Comparison of ENCODE assay signal across 8 mouse cellular contexts in the genomic region with DNA sequence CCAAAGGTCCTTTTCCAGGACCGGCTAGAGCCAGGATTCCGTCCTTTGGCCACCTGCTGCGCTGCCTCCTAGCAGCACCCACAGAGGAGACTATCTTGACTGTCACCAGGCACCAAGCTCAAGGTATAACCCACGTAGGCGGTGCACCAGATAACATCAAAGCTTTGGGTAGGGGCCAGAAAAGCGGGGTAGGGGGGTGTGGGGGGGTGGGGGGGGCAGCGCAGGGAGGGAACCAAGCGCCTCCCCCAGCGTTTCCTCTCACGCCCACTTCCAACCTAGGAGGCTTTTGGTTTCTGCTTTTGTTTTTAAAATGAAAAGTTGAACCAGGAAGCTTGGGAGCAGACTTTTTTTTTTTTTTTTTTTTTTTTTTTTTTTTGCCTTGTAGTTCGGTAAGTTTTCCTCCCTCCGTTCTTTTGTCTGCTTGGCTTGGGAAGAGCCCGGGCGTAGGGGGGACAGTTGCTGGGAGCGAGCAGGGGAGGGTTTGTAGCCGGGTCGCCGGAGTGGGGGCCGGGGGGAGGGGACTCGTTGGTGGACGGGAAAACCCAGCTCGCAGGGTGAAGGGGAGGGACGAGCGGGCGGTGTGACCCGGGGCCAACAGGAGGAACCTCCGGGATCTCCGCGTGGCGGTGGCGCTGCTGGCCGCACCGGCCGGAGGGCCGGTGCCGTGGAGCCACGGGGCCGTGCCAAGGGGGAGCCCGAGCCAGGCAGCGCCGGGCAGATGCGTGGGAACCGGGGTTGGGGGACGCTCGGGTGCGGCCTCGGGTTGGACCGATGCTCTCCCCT. TPM values are rescaled to one million over a fixed set of nuclear protein-coding genes. Genes with fewer than 3 reads are reported as not detected.
DNase-seq lines count a peak whose midpoint lies in the region; ATAC-seq and TF ChIP-seq lines count a peak whose summit lies in the region.

No protein-coding gene starts in this region.

- WGBS in forebrain, embryonic 10.5 days: under 1% methylated on average over 48 of the region's 48 CpGs
- under 1% methylated on average over 48 of the region's 48 CpGs for WGBS in heart, embryonic 15.5 days
- WGBS in lung, embryonic 14.5 days: under 1% methylated on average over 47 of the region's 48 CpGs
- WGBS in olfactory bulb, adult 2 months: 1% methylated on average over 48 of the region's 48 CpGs

- TF ChIP-seq POLR2A in olfactory bulb, adult 2 months (IDR thresholded peaks at IDR 0.05; ENCODE audit: insufficient read depth, low read depth, low read length): no peak

- H3K9ac ChIP-seq in heart, embryonic 15.5 days: peak overlapping the region; percentile 73
- H3K9ac ChIP-seq in lung, embryonic 14.5 days: peak overlapping the region; percentile 80

- H3K4me2 ChIP-seq in heart, embryonic 15.5 days: peak overlapping the region; percentile 83
- peak overlapping the region; percentile 78 for H3K4me2 ChIP-seq in lung, embryonic 14.5 days

- H3K4me1 ChIP-seq in forebrain, embryonic 10.5 days: peaks cover 35% of the 10 kb centered on the region
- peaks cover 18% of the 10 kb centered on the region for H3K4me1 ChIP-seq in heart, embryonic 15.5 days (replicated peaks)
- peaks cover 3% of the 10 kb centered on the region for H3K4me1 ChIP-seq in lung, embryonic 14.5 days (ENCODE audit: insufficient read depth)
- H3K4me1 ChIP-seq in olfactory bulb, adult 2 months (ENCODE audit: control insufficient read depth, insufficient read depth, low read length): peaks cover 2% of the 10 kb centered on the region; the same call in 1 of the 2 replicates

- DNase-seq in CD4-positive helper T cell, adult 2 months (ENCODE audit: low read depth, low spot score): peak; percentile 88
- peak; percentile 70 for DNase-seq in brain, adult 2 months (ENCODE audit: low read depth, low spot score)
- peak; percentile 76 for DNase-seq in forebrain, embryonic 10.5 days (ENCODE audit: extremely low spot score, low spot score)
- DNase-seq in kidney, postnatal 25 days: peak; percentile 84 to 94
- DNase-seq in lung, embryonic 14.5 days: peak; percentile 77
- DNase-seq in thymus, adult 18-20 months: peak; percentile 58 to 68

- TF ChIP-seq CTCF in lung, embryonic 14.5 days (IDR thresholded peaks at IDR 0.05; ENCODE audit: low read depth): no peak
- TF ChIP-seq CTCF in olfactory bulb, adult 2 months (IDR thresholded peaks at IDR 0.05; ENCODE audit: insufficient read depth, low read depth, low read length): no peak

- ATAC-seq in heart, embryonic 15.5 days (replicated peaks; ENCODE audit: insufficient number of reproducible peaks, insufficient read depth, low FRiP score, low read depth): 0 out of 2 replicates have a peak, but pooled peaks have one; percentile 6
- ATAC-seq in lung, embryonic 14.5 days (ENCODE audit: insufficient read depth): peak; percentile 5; the same call in 1 of the 2 replicates

- no peaks in the 10 kb centered on the region for H3K27me3 ChIP-seq in forebrain, embryonic 10.5 days (ENCODE audit: poor library complexity, severe bottlenecking)
- H3K27me3 ChIP-seq in heart, embryonic 15.5 days: no peaks in the 10 kb centered on the region
- H3K27me3 ChIP-seq in lung, embryonic 14.5 days (ENCODE audit: insufficient read depth, low read length): no peaks in the 10 kb centered on the region

- H3K9me3 ChIP-seq in forebrain, embryonic 10.5 days: no peaks in the 10 kb centered on the region
- no peaks in the 10 kb centered on the region for H3K9me3 ChIP-seq in heart, embryonic 15.5 days (replicated peaks)
- no peaks in the 10 kb centered on the region for H3K9me3 ChIP-seq in lung, embryonic 14.5 days (ENCODE audit: low read depth, low read length)

- H3K36me3 ChIP-seq in forebrain, embryonic 10.5 days (replicated peaks): no peaks in the 10 kb centered on the region
- H3K36me3 ChIP-seq in heart, embryonic 15.5 days: no peaks in the 10 kb centered on the region
- no peaks in the 10 kb centered on the region for H3K36me3 ChIP-seq in lung, embryonic 14.5 days (ENCODE audit: insufficient read depth)

- H3K4me3 ChIP-seq in forebrain, embryonic 10.5 days: peak overlapping the region; percentile 90
- peak overlapping the region; percentile 97 for H3K4me3 ChIP-seq in heart, embryonic 15.5 days
- H3K4me3 ChIP-seq in lung, embryonic 14.5 days (ENCODE audit: low read depth, low read length): peak overlapping the region; percentile 89
- peak overlapping the region; percentile 72 for H3K4me3 ChIP-seq in olfactory bulb, adult 2 months (ENCODE audit: insufficient read depth, low read depth, low read length)

- peak overlapping the region; percentile 94 for H3K27ac ChIP-seq in forebrain, embryonic 10.5 days
- peak overlapping the region; percentile 88 for H3K27ac ChIP-seq in heart, embryonic 15.5 days
- peak overlapping the region; percentile 94 for H3K27ac ChIP-seq in lung, embryonic 14.5 days (ENCODE audit: low read depth)
- peak overlapping the region; percentile 33; the same call in 1 of the 2 replicates for H3K27ac ChIP-seq in olfactory bulb, adult 2 months (ENCODE audit: insufficient read depth, low read depth, low read length)

RNA-seq across cellular contexts. Expression of gene Hivep1, which starts 2.6 kb away (rescaled TPM):
- 7.4 and 7.9 TPM in 2 replicates for polyA plus RNA-seq in forebrain, embryonic 10.5 days (2016; fragmentation: Nextera tagmentation; extraction: Ambion mirVana)
- 5.0 and 7.6 TPM in 2 replicates for polyA plus RNA-seq in heart, embryonic 15.5 days (2015; fragmentation: Nextera tagmentation; extraction: Ambion mirVana)
- polyA plus RNA-seq in lung, embryonic 14.5 days (2014; fragmentation: Nextera tagmentation; extraction: Ambion mirVana): 12.1 and 12.3 TPM in 2 replicates
- polyA plus RNA-seq in olfactory bulb, adult 2 months (2012; ENCODE audit: insufficient read depth, insufficient read length, low replicate concordance, missing spikeins): not detected in 2 replicates

Comparison
In these comparisons a context has a peak if more than half of its experiments do, and no peak if none do; other contexts are left out.
1. Peak in every context shown above with its lines: DNase-seq, ATAC-seq, H3K4me3 ChIP-seq and H3K27ac ChIP-seq.
2. H3K27ac ChIP-seq: peak in every context shown above with its lines; median percentile 94 in forebrain, embryonic 10.5 days; 94 in lung, embryonic 14.5 days; 88 in heart, embryonic 15.5 days; 33 in olfactory bulb, adult 2 months.